Mouse (Mus musculus) adrenal gland, postnatal 4 days (tissue): ENCODE results near the gene Angpt4. TPM values are rescaled to one million over a fixed set of nuclear protein-coding genes. Genes with fewer than 3 reads are reported as not detected.

Experiments
- DNase-seq, 2 experiments: peaks; one replicate each; pipeline ENCODE4 v3.0.0; 2021 to 2022; ENCODE audit warnings: low spot score in 2 of 2, mixed read lengths in 2 of 2
- microRNA-seq: library from miRNA; unstranded; fragments of <30 nt; microRNA quantifications from one replicate; pipeline ENCODE4 v1.2.0, GENCODE M21; 2021
- total RNA-seq, 2 experiments: library from RNA; stranded (reverse); gene quantifications; 2 replicates each; pipeline ENCODE4 v1.2.3; 2021

Angpt4 gene
- total RNA-seq, 2 experiments from 2014 or later: 0.48 to 0.62 TPM

DNA sequence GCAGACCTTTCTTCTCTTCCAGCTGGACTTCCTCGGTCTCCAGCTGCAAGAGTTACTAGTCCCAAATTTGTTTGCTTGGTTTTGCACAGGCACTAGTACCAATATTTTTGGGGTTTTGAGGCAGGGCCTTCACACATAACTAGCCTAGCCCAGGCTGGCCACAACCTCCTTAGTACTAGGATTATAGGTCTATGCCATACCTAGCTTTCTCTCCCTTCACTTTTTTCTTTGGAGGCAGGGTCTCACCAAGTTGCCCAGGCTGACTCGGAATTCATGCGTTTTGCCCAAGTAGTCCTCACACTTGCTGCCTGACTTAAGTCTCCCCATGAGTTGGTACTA lies 69.3 kb downstream of the Angpt4 start:
- no peak for DNase-seq

- no peak for DNase-seq
Measured at GRCm38 (mm10) chr2:151981268-151981667, 70.3 kb downstream of the Angpt4 start.

GRCm38 (mm10) chr2:151982476-151982875 lies 71.5 kb downstream of the Angpt4 start:
- DNase-seq: no peak

- DNase-seq: no peak
Measured at GRCm38 (mm10) chr2:151984019-151984418, 73.0 kb downstream of the Angpt4 start.

DNA sequence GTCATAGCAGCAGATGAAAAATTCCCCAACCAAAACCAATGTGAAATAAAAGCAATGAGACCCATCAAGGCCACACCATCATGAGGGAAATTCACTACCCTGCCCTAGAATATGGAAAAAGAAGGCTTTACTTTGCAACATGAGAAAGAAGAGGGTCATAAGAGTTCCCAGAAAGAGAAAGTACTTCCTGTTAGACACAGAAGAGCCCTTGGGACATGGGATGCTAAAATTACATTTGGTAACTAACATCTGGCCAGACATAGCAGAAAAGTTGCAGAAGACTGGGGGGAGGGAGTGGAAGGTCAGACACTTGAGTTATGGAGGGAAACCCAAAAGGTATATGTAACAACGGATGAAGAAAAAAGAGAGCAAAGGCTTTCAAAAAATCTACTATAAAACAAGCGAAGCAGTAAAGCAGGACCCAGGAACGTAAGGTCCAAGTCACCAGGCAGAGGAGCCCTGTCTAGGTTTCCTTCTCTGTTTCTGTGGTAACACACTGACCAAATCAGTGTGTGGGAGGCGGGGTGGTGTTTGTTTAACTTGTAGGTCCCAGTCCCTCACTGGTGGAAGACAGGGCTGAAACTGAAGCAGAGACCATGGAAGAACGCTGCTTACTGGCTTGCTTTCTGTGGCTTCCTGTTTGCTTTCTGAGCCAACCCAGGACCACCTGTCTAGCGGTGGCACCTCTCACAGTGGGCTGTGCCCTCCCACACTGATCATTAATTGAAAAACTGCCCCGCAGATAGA lies 74.6 kb downstream of the Angpt4 start:
- DNase-seq: no peak

GRCm38 (mm10) chr2:151986958-151987357 lies 75.9 kb downstream of the Angpt4 start:
- DNase-seq: no peak

DNA sequence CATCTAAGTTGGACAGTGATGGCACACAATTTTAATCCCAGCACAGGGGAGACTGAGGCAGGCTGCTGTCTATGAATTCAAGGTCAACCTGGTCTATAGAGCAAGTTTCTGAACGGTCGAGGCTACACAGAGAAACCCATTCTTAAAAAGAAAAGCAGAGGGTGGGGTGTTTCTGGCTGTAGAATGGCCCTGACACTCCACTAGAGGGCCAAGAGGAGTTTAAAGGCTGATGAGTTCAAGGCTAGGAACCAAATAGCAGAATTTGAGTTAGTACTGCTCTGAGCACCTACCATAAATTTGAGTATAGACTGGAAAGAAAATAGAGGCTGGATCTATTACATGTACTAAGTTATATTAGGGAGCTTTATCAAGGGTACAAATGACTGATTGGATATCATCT lies 78.0 kb downstream of the Angpt4 start:
- DNase-seq: no peak

- DNase-seq: no peak
Measured at GRCm38 (mm10) chr2:151990985-151991394, 80.0 kb downstream of the Angpt4 start.

GRCm38 (mm10) chr2:151991446-151991845 lies 80.4 kb downstream of the Angpt4 start:
- no peak for DNase-seq

- DNase-seq: peak; percentile 40 to 52
Measured at GRCm38 (mm10) chr2:151994350-151995122, 83.5 kb downstream of the Angpt4 start.

Small RNA genes lying within 50 kb of the gene (microRNA-seq; reads per million reads assigned to microRNA genes)
- not detected for gene Mir1953

Other genes starting within 250 kb of the Angpt4 start
- gene Rad21l, start 242.7 kb upstream of the Angpt4 start, total RNA-seq: not detected
- 1 to 10 TPM; 1.6 TPM for gene Tmem74b, start 209.2 kb upstream of the Angpt4 start, total RNA-seq
- gene Psmf1, start 167.0 kb upstream of the Angpt4 start, total RNA-seq: 10 to 100 TPM; 51.8 to 51.9 TPM
- gene Rspo4, start 68.3 kb upstream of the Angpt4 start, total RNA-seq: under 1 TPM; 0.20 to 0.39 TPM
- gene Fam110a, start 69.0 kb downstream of the Angpt4 start, total RNA-seq: 10 to 100 TPM; 13.1 to 13.4 TPM
- 1 to 10 TPM; 2.4 to 6.2 TPM for gene Slc52a3, start 85.3 kb downstream of the Angpt4 start, total RNA-seq
- under 1 TPM; 0.53 to 0.59 TPM for gene Scrt2, start 170.3 kb downstream of the Angpt4 start, total RNA-seq
- gene Srxn1, start 194.3 kb downstream of the Angpt4 start, total RNA-seq: 10 to 100 TPM; 47.2 to 58.2 TPM
- 1 to 10 TPM; 7.7 to 9.3 TPM for gene Tcf15, start 232.4 kb downstream of the Angpt4 start, total RNA-seq